Mouse (Mus musculus): ENCODE results near the gene Evi5. TPM values are rescaled to one million over a fixed set of nuclear protein-coding genes. Genes with fewer than 3 reads are reported as not detected.

Gene Evi5
- total RNA-seq, 2 experiments from 2014 or later = 73.4 to 88.4 TPM

DNA sequence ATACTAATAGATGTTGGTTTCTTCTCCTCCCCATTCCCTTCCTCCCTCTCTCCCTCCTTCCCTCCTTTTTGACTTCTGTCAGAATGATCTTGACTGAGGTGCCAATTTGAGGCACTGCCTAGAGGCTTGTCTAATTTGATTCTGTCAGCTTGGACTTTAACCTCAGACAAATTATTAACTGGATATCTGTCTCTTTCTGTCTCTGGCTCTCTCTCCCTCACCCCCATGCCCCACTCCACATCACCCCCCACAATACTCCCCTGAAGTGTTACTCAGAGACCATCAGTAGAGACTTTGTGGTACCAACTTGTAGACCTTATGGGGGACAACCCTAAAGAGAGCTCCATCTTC, 329 bp upstream of the Evi5 start:
- no peak for DNase-seq (ENCODE audit: low spot score in 2 of 2)
- intact Hi-C loops (cut with DNase I) = no loop called here

GRCm38 (mm10) chr5:107873886-107874302, 1.0 kb downstream of the Evi5 start:
- intact Hi-C loops (cut with DNase I) = no loop called here
- peak in 1 of 2 experiments; percentile 44 for DNase-seq (ENCODE audit: low spot score in 2 of 2)

DNA sequence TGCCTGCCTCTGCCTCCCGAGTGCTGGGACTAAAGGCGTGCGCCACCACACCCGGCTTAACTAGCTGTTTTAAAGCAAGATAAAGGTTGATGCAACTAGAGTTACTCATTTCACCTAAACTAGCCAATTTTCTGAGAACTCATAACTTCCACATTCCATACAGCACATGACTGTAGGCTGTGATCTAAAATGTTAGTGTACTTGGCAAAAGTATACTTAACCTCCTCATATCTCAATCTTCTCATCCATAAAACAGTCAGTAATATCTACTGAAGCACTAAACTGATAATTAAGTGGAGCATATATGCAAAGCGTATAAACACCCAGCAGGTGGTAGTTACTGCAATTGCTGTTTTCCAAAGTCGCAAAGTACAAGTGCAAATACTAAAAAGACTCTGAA, 1.6 kb downstream of the Evi5 start:
- intact Hi-C loops (cut with DNase I) = no loop called here
- no peak for DNase-seq (ENCODE audit: low spot score in 2 of 2)

DNA sequence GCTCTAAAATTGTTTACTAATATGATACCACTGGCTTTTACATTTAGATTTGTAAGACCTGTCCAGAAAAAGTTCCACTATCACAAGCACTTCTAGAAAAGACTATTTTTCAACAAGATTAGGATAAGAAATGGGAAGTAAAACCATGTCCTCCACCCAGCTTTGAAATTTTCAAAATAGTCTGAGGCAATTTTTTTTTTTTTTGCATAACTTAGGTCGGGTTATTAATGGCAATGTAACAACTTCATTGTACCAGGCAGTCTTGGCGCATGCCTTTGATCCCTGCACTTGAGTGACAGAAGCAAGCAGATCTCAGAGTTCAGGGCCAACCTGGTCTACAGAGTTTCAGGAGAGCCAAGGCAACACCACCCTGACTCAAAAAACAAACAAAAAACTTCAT, 5.2 kb downstream of the Evi5 start:
- no peak for DNase-seq (ENCODE audit: low spot score in 2 of 2)
- intact Hi-C loops (cut with DNase I) = loop anchor here (2.0 kb wide), 1 partner anchor 31 kb away; the partner anchor contains the start of gene Rpl5

GRCm38 (mm10) chr5:107868905-107869424, 5.9 kb downstream of the Evi5 start:
- intact Hi-C loops (cut with DNase I) = loop anchor here (2.0 kb wide), 1 partner anchor 32 kb away; the partner anchor contains the start of gene Rpl5
- DNase-seq (ENCODE audit: low spot score in 2 of 2) = peak; percentile 88

DNA sequence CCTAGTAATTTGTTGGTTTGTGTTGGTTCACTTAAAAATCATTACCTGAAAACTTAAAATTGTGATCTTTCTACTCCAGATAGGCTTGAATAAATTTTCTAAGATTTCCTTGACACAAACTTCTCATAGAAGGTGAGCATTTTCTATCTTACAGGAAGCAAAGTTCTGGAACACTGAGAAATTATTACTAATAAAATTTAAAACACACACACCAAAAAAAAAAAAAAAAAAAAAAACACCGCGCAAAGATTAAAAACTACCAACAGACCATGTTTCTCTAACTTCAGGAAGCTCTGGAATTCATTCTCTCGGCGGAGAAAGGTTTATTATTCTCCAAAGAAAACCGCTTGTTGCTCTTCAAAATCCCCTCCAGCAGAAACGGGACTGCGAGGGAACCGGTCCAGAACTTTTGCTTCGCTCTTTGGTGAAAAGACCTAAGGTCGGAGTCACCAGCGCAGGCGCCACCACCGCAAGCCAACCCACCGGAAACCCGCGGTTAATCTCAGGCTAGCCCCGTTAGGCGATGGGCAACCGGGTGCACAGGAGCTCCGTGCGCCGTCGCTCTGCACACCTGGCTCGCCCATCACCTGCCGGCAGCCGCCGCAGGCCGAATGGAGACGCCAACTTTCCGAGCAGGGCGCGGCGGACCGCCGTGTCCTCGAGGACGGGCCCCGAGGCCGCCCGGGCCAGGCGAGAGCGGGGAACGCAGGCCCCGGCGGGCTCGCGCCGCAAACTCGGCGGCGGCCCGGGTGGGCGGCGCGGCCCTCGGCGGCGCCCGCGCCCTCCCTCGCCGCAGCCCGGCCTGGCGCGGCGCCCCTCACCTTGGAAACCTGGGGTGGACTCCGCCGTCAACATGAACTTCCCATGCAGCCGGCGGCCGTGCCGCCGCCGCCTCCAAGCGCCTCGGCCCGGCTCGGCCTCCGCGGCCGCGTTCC, 6.7 kb downstream of the Evi5 start:
- DNase-seq (ENCODE audit: low spot score in 2 of 2) = peak; percentile 54 to 55
- intact Hi-C loops (cut with DNase I) = loop anchor here (2.0 kb wide), 1 partner anchor 33 kb away; the partner anchor contains the start of gene Rpl5

GRCm38 (mm10) chr5:107866127-107867126, 8.5 kb downstream of the Evi5 start:
- intact Hi-C loops (cut with DNase I) = no loop called here
- no peak for DNase-seq (ENCODE audit: low spot score in 2 of 2)

GRCm38 (mm10) chr5:107863971-107864370, 10.9 kb downstream of the Evi5 start:
- no peak for DNase-seq (ENCODE audit: low spot score in 2 of 2)
- intact Hi-C loops (cut with DNase I) = no loop called here

DNA sequence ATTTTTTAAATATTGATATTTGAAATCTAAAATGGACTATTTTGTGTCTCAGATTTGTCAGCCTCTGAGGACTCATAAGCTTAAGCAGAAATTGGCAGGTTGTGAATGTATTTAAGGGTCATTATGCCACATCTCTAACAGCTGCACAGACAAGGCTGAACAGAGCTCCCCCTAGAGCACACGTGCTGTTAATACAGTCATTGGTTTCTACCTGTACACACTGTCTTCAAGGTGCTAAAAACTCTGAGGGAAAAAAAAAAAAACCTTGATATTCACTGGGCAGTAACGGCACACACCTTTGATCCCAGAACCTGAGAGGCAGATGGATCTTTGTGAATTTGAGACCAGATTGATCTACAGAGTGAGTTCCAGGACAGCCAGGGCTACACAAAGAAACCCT, 15.9 kb downstream of the Evi5 start:
- no peak for DNase-seq (ENCODE audit: low spot score in 2 of 2)
- intact Hi-C loops (cut with DNase I) = no loop called here

GRCm38 (mm10) chr5:107855546-107855945, 19.4 kb downstream of the Evi5 start:
- no peak for DNase-seq (ENCODE audit: low spot score in 2 of 2)
- intact Hi-C loops (cut with DNase I) = no loop called here

DNA sequence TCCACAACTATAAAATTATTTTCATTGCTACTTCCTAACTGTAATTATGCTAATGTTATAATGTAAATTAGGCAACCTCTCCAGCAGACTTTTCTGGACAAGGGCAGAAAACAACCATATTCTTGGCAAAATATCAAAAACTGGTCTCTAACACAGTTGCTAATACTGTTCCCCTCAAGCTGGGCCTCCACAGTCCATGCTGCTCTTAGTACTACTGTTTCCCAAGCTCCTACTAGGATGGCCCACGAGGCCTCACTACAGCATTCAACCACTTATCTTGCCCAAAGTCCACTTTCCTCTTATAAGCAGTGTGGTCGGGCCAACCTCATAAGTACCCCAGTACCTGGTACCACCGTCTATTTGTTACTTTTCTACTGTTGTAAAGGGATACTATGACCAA, 20.4 kb downstream of the Evi5 start:
- intact Hi-C loops (cut with DNase I) = no loop called here
- DNase-seq (ENCODE audit: low spot score in 2 of 2) = no peak

GRCm38 (mm10) chr5:107853807-107854206, 21.1 kb downstream of the Evi5 start:
- intact Hi-C loops (cut with DNase I) = no loop called here
- DNase-seq (ENCODE audit: low spot score in 2 of 2) = no peak

GRCm38 (mm10) chr5:107848964-107849363, 25.9 kb downstream of the Evi5 start:
- no peak for DNase-seq (ENCODE audit: low spot score in 2 of 2)
- intact Hi-C loops (cut with DNase I) = no loop called here

DNA sequence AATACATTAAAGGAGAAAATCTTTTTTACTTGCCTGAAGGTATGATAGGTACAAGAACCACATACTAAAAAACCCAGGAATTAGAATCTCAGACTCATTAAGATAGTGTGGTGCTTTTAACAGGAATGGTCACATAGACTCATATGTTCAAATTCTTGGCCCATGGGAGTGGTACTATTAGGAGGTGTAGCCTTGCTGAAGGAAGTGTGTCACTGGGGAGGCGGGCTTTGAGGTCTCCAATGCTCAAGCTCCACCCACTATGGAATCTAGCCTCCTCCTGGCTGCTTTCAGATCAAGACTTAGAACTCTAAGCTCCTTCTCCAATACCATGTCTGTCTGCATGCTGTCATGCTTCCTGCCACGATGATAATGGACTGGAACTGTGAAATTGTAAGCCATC, 27.1 kb downstream of the Evi5 start:
- DNase-seq (ENCODE audit: low spot score in 2 of 2) = no peak
- intact Hi-C loops (cut with DNase I) = no loop called here

- DNase-seq (ENCODE audit: low spot score in 2 of 2) = no peak
- intact Hi-C loops (cut with DNase I) = no loop called here
Observed at GRCm38 (mm10) chr5:107847349-107847748, 27.6 kb downstream of the Evi5 start.

DNA sequence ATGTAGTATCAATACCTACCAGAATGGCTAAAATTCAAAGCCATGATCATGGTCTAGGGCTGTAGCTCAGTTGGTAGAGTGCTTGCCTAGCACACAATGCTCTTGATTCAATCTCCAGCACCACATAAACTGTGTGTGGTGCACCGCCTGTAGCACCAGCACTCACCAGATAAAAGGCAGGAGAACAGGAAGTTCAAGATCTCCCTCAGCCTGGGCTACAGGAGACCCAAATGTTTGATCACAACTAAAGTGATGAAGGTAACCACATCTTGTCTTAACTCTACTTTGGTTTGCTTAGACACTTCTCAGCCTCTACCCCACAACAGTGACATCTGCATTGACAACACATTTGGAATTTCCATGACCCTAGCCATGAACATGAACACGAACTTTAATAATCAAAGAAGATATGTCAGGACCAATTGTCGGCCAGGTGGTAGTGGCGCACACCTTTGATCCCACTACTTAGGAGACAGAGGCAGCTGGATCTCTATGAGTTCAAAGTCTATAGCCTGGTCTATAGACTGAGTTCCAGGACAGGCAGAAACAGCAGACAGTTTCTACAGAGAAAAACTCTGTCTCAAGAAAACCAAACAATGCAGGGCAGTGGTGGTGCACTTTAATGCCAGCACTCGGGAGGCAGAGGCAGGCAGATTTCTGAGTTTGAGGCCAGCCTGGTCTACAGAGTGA, 34.2 kb downstream of the Evi5 start:
- intact Hi-C loops (cut with DNase I) = no loop called here
- DNase-seq (ENCODE audit: low spot score in 2 of 2) = no peak

GRCm38 (mm10) chr5:107838891-107839644, 35.8 kb downstream of the Evi5 start:
- no peak for DNase-seq (ENCODE audit: low spot score in 2 of 2)

GRCm38 (mm10) chr5:107834287-107834686, 40.6 kb downstream of the Evi5 start:
- intact Hi-C loops (cut with DNase I) = no loop called here
- DNase-seq (ENCODE audit: low spot score in 2 of 2) = no peak

More at GRCm38 (mm10) chr5:107838891-107839644, 35.8 kb downstream of the Evi5 start:
- intact Hi-C loops (cut with DNase I) = no loop called here

- intact Hi-C loops (cut with DNase I) = no loop called here
- DNase-seq (ENCODE audit: low spot score in 2 of 2) = no peak
Observed at GRCm38 (mm10) chr5:107831351-107831750, 43.6 kb downstream of the Evi5 start.

All from left cerebral cortex, postnatal 36 days (tissue).